Mouse (Mus musculus) lung, embryonic 15.5 days (tissue): ENCODE measurements at regions not wholly inside any gene's neighbourhood (a gene's known extent, or its start where the extent isn't known, plus 50 kb on each side); places are given as distances from the start of the nearest gene placed in this dataset.

Experiments used
- ATAC-seq: fragments of 200-750 bp; cut with Nextera tagmentation; 2 replicates; pipeline ENCODE4 v1.8.0; 2017; ENCODE audit warnings: moderate number of reproducible peaks, borderline replicate concordance; ENCODE audit not compliant: low FRiP score, low TSS enrichment; ENCODE audit errors: extremely low read depth
- H3K27ac ChIP-seq: fragments of 300-500 bp; sonication (generic); 2 replicates; pipeline ENCODE4 v1.5.1; 2015; ENCODE audit warnings: moderate library complexity, mild to moderate bottlenecking, inconsistent platforms
- H3K27me3 ChIP-seq: fragments of 300-500 bp; sonication (generic); 2 replicates; pipeline ENCODE4 v1.6.1; 2015; ENCODE audit warnings: inconsistent platforms
- H3K36me3 ChIP-seq: fragments of 300-500 bp; sonication (generic); 2 replicates; pipeline ENCODE4 v1.6.1; 2015; ENCODE audit warnings: inconsistent platforms
- H3K4me1 ChIP-seq: fragments of 300-500 bp; sonication (generic); 2 replicates; pipeline ENCODE4 v1.6.1; 2015; ENCODE audit warnings: inconsistent platforms
- H3K4me2 ChIP-seq: fragments of 300-500 bp; sonication (generic); 2 replicates; pipeline ENCODE4 v1.6.1; 2015; ENCODE audit warnings: inconsistent platforms, mild to moderate bottlenecking, moderate library complexity
- H3K4me3 ChIP-seq: fragments of 300-500 bp; sonication (generic); 2 replicates; pipeline ENCODE4 v1.5.1; 2015; ENCODE audit warnings: mild to moderate bottlenecking, inconsistent platforms
- H3K9ac ChIP-seq: fragments of 300-500 bp; sonication (generic); 2 replicates; pipeline ENCODE4 v1.6.1; 2015; ENCODE audit warnings: inconsistent platforms
- H3K9me3 ChIP-seq: fragments of 300-500 bp; sonication (generic); 2 replicates; pipeline ENCODE4 v1.6.1; 2016; ENCODE audit warnings: inconsistent platforms
- WGBS: fragments of 180-500 bp; shearing (Covaris S2); methylation state at CpG from one replicate; pipeline ENCODE4 v1.1.7; 2015; 5-methylcytosine and 5-hydroxymethylcytosine counted together

GRCm38 (mm10) chr11:24731431-24731830 is 653.6 kb downstream of the Bcl11a start:
- H3K9ac ChIP-seq, result no peak overlapping the region
- H3K27ac ChIP-seq, result no peak overlapping the region
- no peak for ATAC-seq
- H3K27me3 ChIP-seq, result no peaks in the 10 kb centered on the region
- 15% methylated on average over 1 of the region's 1 CpGs for WGBS
- no peaks in the 10 kb centered on the region for H3K9me3 ChIP-seq
- no peaks in the 10 kb centered on the region for H3K36me3 ChIP-seq
- H3K4me2 ChIP-seq, result no peak overlapping the region
- no peaks in the 10 kb centered on the region for H3K4me1 ChIP-seq
- H3K4me3 ChIP-seq, result no peak overlapping the region

GRCm38 (mm10) chr11:24739710-24740255 is 661.9 kb downstream of the Bcl11a start:
- H3K27me3 ChIP-seq, result no peaks in the 10 kb centered on the region
- no peak overlapping the region for H3K27ac ChIP-seq
- no peak for ATAC-seq
- H3K4me1 ChIP-seq, result peaks cover 4% of the 10 kb centered on the region; the same call in 1 of the 2 replicates
- H3K9me3 ChIP-seq, result no peaks in the 10 kb centered on the region
- no peak overlapping the region for H3K9ac ChIP-seq
- no peaks in the 10 kb centered on the region for H3K36me3 ChIP-seq
- H3K4me3 ChIP-seq, result peak overlapping the region; percentile 17; the same call in 1 of the 2 replicates
- WGBS, result 12% methylated on average over 14 of the region's 14 CpGs
- peak overlapping the region; percentile 51 for H3K4me2 ChIP-seq

- no peak overlapping the region for H3K4me3 ChIP-seq
- 79% methylated on average over 2 of the region's 2 CpGs for WGBS
- H3K27ac ChIP-seq, result no peak overlapping the region
- H3K4me1 ChIP-seq, result peaks cover 4% of the 10 kb centered on the region; the same call in 1 of the 2 replicates
- no peaks in the 10 kb centered on the region for H3K27me3 ChIP-seq
- H3K9ac ChIP-seq, result no peak overlapping the region
- H3K4me2 ChIP-seq, result no peak overlapping the region
- H3K9me3 ChIP-seq, result no peaks in the 10 kb centered on the region
- H3K36me3 ChIP-seq, result no peaks in the 10 kb centered on the region
- no peak for ATAC-seq
Observed at GRCm38 (mm10) chr11:24740466-24740865, 662.6 kb downstream of the Bcl11a start.

GRCm38 (mm10) chr11:24742561-24742960 is 664.7 kb downstream of the Bcl11a start:
- WGBS, result 54% methylated on average over 8 of the region's 8 CpGs
- no peak overlapping the region for H3K9ac ChIP-seq
- no peak overlapping the region for H3K4me3 ChIP-seq
- H3K27me3 ChIP-seq, result no peaks in the 10 kb centered on the region
- ATAC-seq, result no peak
- peaks cover 4% of the 10 kb centered on the region; the same call in 1 of the 2 replicates for H3K4me1 ChIP-seq
- no peaks in the 10 kb centered on the region for H3K36me3 ChIP-seq
- no peak overlapping the region for H3K4me2 ChIP-seq
- no peak overlapping the region for H3K27ac ChIP-seq
- no peaks in the 10 kb centered on the region for H3K9me3 ChIP-seq

- ATAC-seq, result no peak
- Histone ChIP-seq H3K9me3 (no peaks in the 10 kb centered on the region), H3K27ac (no peak overlapping the region), H3K4me3 (no peak overlapping the region), H3K4me1 (peaks cover 4% of the 10 kb centered on the region; the same call in 1 of the 2 replicates), H3K27me3 (no peaks in the 10 kb centered on the region), H3K36me3 (no peaks in the 10 kb centered on the region), H3K4me2 (no peak overlapping the region), H3K9ac (no peak overlapping the region)
- WGBS, result 61% methylated on average over 1 of the region's 1 CpGs
Observed at GRCm38 (mm10) chr11:24743439-24743838, 665.6 kb downstream of the Bcl11a start.

- Histone ChIP-seq H3K27me3 (no peaks in the 10 kb centered on the region), H3K4me3 (no peak overlapping the region), H3K9me3 (no peaks in the 10 kb centered on the region), H3K27ac (no peak overlapping the region), H3K4me2 (no peak overlapping the region), H3K9ac (no peak overlapping the region), H3K4me1 (no peaks in the 10 kb centered on the region), H3K36me3 (no peaks in the 10 kb centered on the region)
- WGBS, result 45% methylated on average over 4 of the region's 4 CpGs
- no peak for ATAC-seq
Observed at GRCm38 (mm10) chr11:24745841-24746240, 668.0 kb downstream of the Bcl11a start.

GRCm38 (mm10) chr11:24750144-24750779 is 672.4 kb downstream of the Bcl11a start:
- Histone ChIP-seq H3K9ac (no peak overlapping the region), H3K4me3 (no peak overlapping the region), H3K36me3 (no peaks in the 10 kb centered on the region), H3K9me3 (no peaks in the 10 kb centered on the region), H3K27ac (no peak overlapping the region), H3K4me1 (no peaks in the 10 kb centered on the region), H3K27me3 (no peaks in the 10 kb centered on the region), H3K4me2 (no peak overlapping the region)
- ATAC-seq, result no peak
- WGBS, result 66% methylated on average over 7 of the region's 7 CpGs

GRCm38 (mm10) chr11:24758130-24758529 is 680.3 kb downstream of the Bcl11a start:
- no peak for ATAC-seq
- no peak overlapping the region for H3K4me2 ChIP-seq
- H3K27ac ChIP-seq, result no peak overlapping the region
- no peak overlapping the region for H3K4me3 ChIP-seq
- H3K9ac ChIP-seq, result no peak overlapping the region
- H3K9me3 ChIP-seq, result no peaks in the 10 kb centered on the region
- H3K36me3 ChIP-seq, result no peaks in the 10 kb centered on the region
- no peaks in the 10 kb centered on the region for H3K27me3 ChIP-seq
- no peaks in the 10 kb centered on the region for H3K4me1 ChIP-seq

GRCm38 (mm10) chr11:24783470-24783869 is 705.6 kb downstream of the Bcl11a start:
- Histone ChIP-seq H3K27ac (no peak overlapping the region), H3K4me1 (no peaks in the 10 kb centered on the region), H3K9ac (no peak overlapping the region), H3K27me3 (no peaks in the 10 kb centered on the region), H3K9me3 (no peaks in the 10 kb centered on the region), H3K4me2 (no peak overlapping the region), H3K4me3 (no peak overlapping the region), H3K36me3 (no peaks in the 10 kb centered on the region)
- no peak for ATAC-seq
- 57% methylated on average over 7 of the region's 7 CpGs for WGBS

GRCm38 (mm10) chr11:24789120-24789519 is 711.3 kb downstream of the Bcl11a start:
- H3K9me3 ChIP-seq, result no peaks in the 10 kb centered on the region
- H3K27me3 ChIP-seq, result no peaks in the 10 kb centered on the region
- 75% methylated on average over 2 of the region's 2 CpGs for WGBS
- no peak overlapping the region for H3K4me3 ChIP-seq
- H3K27ac ChIP-seq, result no peak overlapping the region
- no peaks in the 10 kb centered on the region for H3K4me1 ChIP-seq
- H3K4me2 ChIP-seq, result no peak overlapping the region
- H3K36me3 ChIP-seq, result no peaks in the 10 kb centered on the region
- no peak for ATAC-seq
- no peak overlapping the region for H3K9ac ChIP-seq

GRCm38 (mm10) chr11:24795510-24796211 is 717.8 kb downstream of the Bcl11a start:
- H3K27ac ChIP-seq, result no peak overlapping the region
- WGBS, result 65% methylated on average over 4 of the region's 4 CpGs
- no peak overlapping the region for H3K9ac ChIP-seq
- H3K36me3 ChIP-seq, result no peaks in the 10 kb centered on the region
- H3K27me3 ChIP-seq, result no peaks in the 10 kb centered on the region
- H3K4me2 ChIP-seq, result no peak overlapping the region
- no peaks in the 10 kb centered on the region for H3K9me3 ChIP-seq
- H3K4me3 ChIP-seq, result no peak overlapping the region
- no peaks in the 10 kb centered on the region for H3K4me1 ChIP-seq
- ATAC-seq, result no peak

GRCm38 (mm10) chr11:24804623-24805023 is 726.8 kb downstream of the Bcl11a start:
- no peaks in the 10 kb centered on the region for H3K9me3 ChIP-seq
- H3K27me3 ChIP-seq, result no peaks in the 10 kb centered on the region
- H3K4me1 ChIP-seq, result no peaks in the 10 kb centered on the region
- 67% methylated on average over 8 of the region's 8 CpGs for WGBS
- H3K4me2 ChIP-seq, result no peak overlapping the region
- H3K4me3 ChIP-seq, result no peak overlapping the region
- ATAC-seq, result no peak
- no peaks in the 10 kb centered on the region for H3K36me3 ChIP-seq
- H3K9ac ChIP-seq, result no peak overlapping the region
- H3K27ac ChIP-seq, result no peak overlapping the region
